Mouse (Mus musculus): ENCODE results near the gene Hnrnpa2b1. TPM values are rescaled to one million over a fixed set of nuclear protein-coding genes. Genes with fewer than 3 reads are reported as not detected.

The Hnrnpa2b1 gene
- polyA plus RNA-seq, 1 experiment from 2014 or later: 2,022 TPM

GRCm38 (mm10) chr6:51467649-51468048 lies 2.0 kb downstream of the Hnrnpa2b1 start:
- WGBS: 2% methylated on average over 2 of the region's 2 CpGs
- Histone ChIP-seq H3K36me3 (peaks cover 50% of the 10 kb centered on the region), H3K27ac (no peak overlapping the region), H3K27me3 (no peaks in the 10 kb centered on the region), H3K4me1 (peaks cover 32% of the 10 kb centered on the region), H3K4me3 (replicated peaks) (peak overlapping the region; percentile 84), H3K9ac (peak overlapping the region; percentile 55), H3K9me3 (replicated peaks) (no peaks in the 10 kb centered on the region), H3K4me2 (peak overlapping the region; percentile 62)
- ATAC-seq (replicated peaks; ENCODE audit: low FRiP score): no peak

- no peak overlapping the region for H3K4me3 ChIP-seq (replicated peaks)
- peaks cover 6% of the 10 kb centered on the region for H3K4me1 ChIP-seq
- no peak overlapping the region for H3K27ac ChIP-seq
- no peaks in the 10 kb centered on the region for H3K9me3 ChIP-seq (replicated peaks)
- no peak overlapping the region for H3K4me2 ChIP-seq
- peaks cover 68% of the 10 kb centered on the region for H3K36me3 ChIP-seq
- WGBS: 76% methylated on average over 3 of the region's 3 CpGs
- H3K27me3 ChIP-seq: no peaks in the 10 kb centered on the region
- ATAC-seq (replicated peaks; ENCODE audit: low FRiP score): no peak
- no peak overlapping the region for H3K9ac ChIP-seq
These were observed 9.3 kb downstream of the Hnrnpa2b1 start for GRCm38 (mm10) chr6:51460363-51460762.

- peaks cover 64% of the 10 kb centered on the region for H3K36me3 ChIP-seq
- H3K4me2 ChIP-seq: no peak overlapping the region
- no peak overlapping the region for H3K9ac ChIP-seq
- H3K27me3 ChIP-seq: no peaks in the 10 kb centered on the region
- no peak overlapping the region for H3K4me3 ChIP-seq (replicated peaks)
- H3K4me1 ChIP-seq: peaks cover 6% of the 10 kb centered on the region; the same call in 1 of the 2 replicates
- WGBS: 82% methylated on average over 4 of the region's 4 CpGs
- no peak overlapping the region for H3K27ac ChIP-seq
- H3K9me3 ChIP-seq (replicated peaks): no peaks in the 10 kb centered on the region
- no peak; the same call in 1 of the 2 replicates for ATAC-seq (replicated peaks; ENCODE audit: low FRiP score)
These were observed 9.7 kb downstream of the Hnrnpa2b1 start for GRCm38 (mm10) chr6:51460021-51460360.

GRCm38 (mm10) chr6:51459313-51460020 lies 10.2 kb downstream of the Hnrnpa2b1 start:
- Histone ChIP-seq H3K9me3 (replicated peaks) (no peaks in the 10 kb centered on the region), H3K4me2 (no peak overlapping the region), H3K4me1 (peaks cover 6% of the 10 kb centered on the region; the same call in 1 of the 2 replicates), H3K9ac (no peak overlapping the region), H3K27ac (no peak overlapping the region), H3K27me3 (no peaks in the 10 kb centered on the region), H3K4me3 (replicated peaks) (no peak overlapping the region), H3K36me3 (peaks cover 60% of the 10 kb centered on the region)
- ATAC-seq (replicated peaks; ENCODE audit: low FRiP score): peak; percentile 44
- WGBS: 43% methylated on average over 5 of the region's 5 CpGs

GRCm38 (mm10) chr6:51458925-51459312 lies 10.8 kb downstream of the Hnrnpa2b1 start:
- 0 out of 2 replicates have a peak, but pooled peaks have one; percentile 23 for ATAC-seq (replicated peaks; ENCODE audit: low FRiP score)
- no peak overlapping the region for H3K4me2 ChIP-seq
- H3K4me3 ChIP-seq (replicated peaks): no peak overlapping the region
- H3K27me3 ChIP-seq: no peaks in the 10 kb centered on the region
- no peak overlapping the region for H3K27ac ChIP-seq
- WGBS: 63% methylated on average over 2 of the region's 2 CpGs
- peaks cover 5% of the 10 kb centered on the region; the same call in 1 of the 2 replicates for H3K4me1 ChIP-seq
- no peaks in the 10 kb centered on the region for H3K9me3 ChIP-seq (replicated peaks)
- H3K36me3 ChIP-seq: peaks cover 55% of the 10 kb centered on the region
- H3K9ac ChIP-seq: no peak overlapping the region

GRCm38 (mm10) chr6:51457770-51458387 lies 11.8 kb downstream of the Hnrnpa2b1 start:
- Histone ChIP-seq H3K9ac (no peak overlapping the region), H3K36me3 (peaks cover 44% of the 10 kb centered on the region), H3K27me3 (no peaks in the 10 kb centered on the region), H3K4me3 (replicated peaks) (no peak overlapping the region), H3K9me3 (replicated peaks) (no peaks in the 10 kb centered on the region), H3K27ac (peak overlapping the region; percentile 9; the same call in 1 of the 2 replicates), H3K4me2 (no peak overlapping the region), H3K4me1 (peaks cover 8% of the 10 kb centered on the region)
- no peak for ATAC-seq (replicated peaks; ENCODE audit: low FRiP score)
- 80% methylated on average over 8 of the region's 8 CpGs for WGBS

- no peak overlapping the region for H3K4me3 ChIP-seq (replicated peaks)
- WGBS: 74% methylated on average over 3 of the region's 3 CpGs
- ATAC-seq (replicated peaks; ENCODE audit: low FRiP score): no peak
These were observed 12.4 kb downstream of the Hnrnpa2b1 start for GRCm38 (mm10) chr6:51457283-51457682.

GRCm38 (mm10) chr6:51456198-51456597 lies 13.5 kb downstream of the Hnrnpa2b1 start:
- WGBS: 62% methylated on average over 1 of the region's 1 CpGs
- Histone ChIP-seq H3K27me3 (no peaks in the 10 kb centered on the region), H3K36me3 (peaks cover 33% of the 10 kb centered on the region), H3K4me2 (no peak overlapping the region), H3K27ac (no peak overlapping the region), H3K9me3 (replicated peaks) (no peaks in the 10 kb centered on the region), H3K9ac (no peak overlapping the region), H3K4me3 (replicated peaks) (no peak overlapping the region), H3K4me1 (peaks cover 11% of the 10 kb centered on the region)
- no peak for ATAC-seq (replicated peaks; ENCODE audit: low FRiP score)

More at GRCm38 (mm10) chr6:51457283-51457682, 12.4 kb downstream of the Hnrnpa2b1 start:
- H3K27ac ChIP-seq: no peak overlapping the region
- H3K9ac ChIP-seq: no peak overlapping the region
- peaks cover 42% of the 10 kb centered on the region for H3K36me3 ChIP-seq
- no peaks in the 10 kb centered on the region for H3K9me3 ChIP-seq (replicated peaks)
- H3K4me1 ChIP-seq: peaks cover 11% of the 10 kb centered on the region
- H3K4me2 ChIP-seq: no peak overlapping the region
- no peaks in the 10 kb centered on the region for H3K27me3 ChIP-seq

- H3K27ac ChIP-seq: 0 out of 2 replicates have a peak overlapping the region, but pooled peaks have one; percentile 15
- H3K36me3 ChIP-seq: peaks cover 23% of the 10 kb centered on the region
- WGBS: 58% methylated on average over 3 of the region's 3 CpGs
- ATAC-seq (replicated peaks; ENCODE audit: low FRiP score): no peak
- no peak overlapping the region for H3K4me3 ChIP-seq (replicated peaks)
- H3K4me2 ChIP-seq: no peak overlapping the region
- peaks cover 11% of the 10 kb centered on the region for H3K4me1 ChIP-seq
- no peaks in the 10 kb centered on the region for H3K27me3 ChIP-seq
- H3K9ac ChIP-seq: no peak overlapping the region
- H3K9me3 ChIP-seq (replicated peaks): no peaks in the 10 kb centered on the region
These were observed 14.7 kb downstream of the Hnrnpa2b1 start for GRCm38 (mm10) chr6:51454949-51455348.

- Histone ChIP-seq H3K4me3 (replicated peaks) (no peak overlapping the region), H3K4me1 (peaks cover 11% of the 10 kb centered on the region), H3K9ac (no peak overlapping the region), H3K36me3 (peaks cover 8% of the 10 kb centered on the region), H3K4me2 (no peak overlapping the region), H3K9me3 (replicated peaks) (no peaks in the 10 kb centered on the region), H3K27ac (peak overlapping the region; percentile 5; the same call in 1 of the 2 replicates), H3K27me3 (no peaks in the 10 kb centered on the region)
- 32% methylated on average over 7 of the region's 7 CpGs for WGBS
- ATAC-seq (replicated peaks; ENCODE audit: low FRiP score): peak; percentile 67
These were observed 16.7 kb downstream of the Hnrnpa2b1 start for GRCm38 (mm10) chr6:51452927-51453503.

- Histone ChIP-seq H3K9me3 (replicated peaks) (no peaks in the 10 kb centered on the region), H3K4me1 (peaks cover 6% of the 10 kb centered on the region; the same call in 1 of the 2 replicates), H3K36me3 (no peaks in the 10 kb centered on the region), H3K27ac (no peak overlapping the region), H3K27me3 (no peaks in the 10 kb centered on the region), H3K9ac (no peak overlapping the region), H3K4me2 (no peak overlapping the region), H3K4me3 (replicated peaks) (no peak overlapping the region)
- ATAC-seq (replicated peaks; ENCODE audit: low FRiP score): peak; percentile 25; the same call in 1 of the 2 replicates
- 52% methylated on average over 9 of the region's 9 CpGs for WGBS
These were observed 27.4 kb downstream of the Hnrnpa2b1 start for GRCm38 (mm10) chr6:51442191-51442835.
